Mouse (Mus musculus) midbrain, postnatal 0 days (tissue): Measurements from ENCODE around the gene Adck1. TPM values are rescaled to one million over a fixed set of nuclear protein-coding genes. Genes with fewer than 3 reads are reported as not detected.
A peak's percentile ranks its signal among the peaks of the same experiment; 100 is the strongest.
"Not testable (repeated sequence)": the region's sequence is repeated elsewhere in the genome, so short reads cannot be mapped to it uniquely, and the experiment has no call there.

Experiments used
- ATAC-seq: fragments of 200-750 bp; cut with Nextera tagmentation; 2 replicates; pipeline ENCODE4 v1.8.0; 2017; ENCODE audit warnings: moderate number of reproducible peaks, mild to moderate bottlenecking, moderate TSS enrichment, moderate library complexity; ENCODE audit not compliant: low FRiP score
- DNase-seq: peaks from one replicate; pipeline ENCODE4 v3.0.0-alpha.2; 2015; ENCODE audit warnings: low spot score
- H3K27ac ChIP-seq: fragments of 300-500 bp; sonication (generic); 2 replicates; pipeline ENCODE4 v1.5.1; 2014; ENCODE audit warnings: low read depth, mild to moderate bottlenecking, low read length, mixed read lengths
- H3K27me3 ChIP-seq: fragments of 300-500 bp; sonication (generic); 2 replicates; pipeline ENCODE4 v1.6.1; 2014; ENCODE audit warnings: low read length, control low read depth, mixed read lengths; ENCODE audit not compliant: insufficient read depth
- H3K36me3 ChIP-seq: fragments of 300-500 bp; sonication (generic); 2 replicates; pipeline ENCODE4 v1.6.1; 2014; ENCODE audit warnings: low read length, control low read depth, mixed read lengths; ENCODE audit not compliant: insufficient read depth
- H3K4me1 ChIP-seq: fragments of 300-500 bp; sonication (generic); 2 replicates; pipeline ENCODE4 v1.6.1; 2014; ENCODE audit warnings: mild to moderate bottlenecking, control low read depth, antibody characterized with exemption, low read length, mixed read lengths; ENCODE audit not compliant: insufficient read depth
- H3K4me2 ChIP-seq: fragments of 300-500 bp; sonication (generic); 2 replicates; pipeline ENCODE4 v1.6.1; 2014; ENCODE audit warnings: low read depth, mild to moderate bottlenecking, low read length, mixed read lengths; ENCODE audit not compliant: poor library complexity, severe bottlenecking
- H3K4me3 ChIP-seq: fragments of 300-500 bp; sonication (generic); 2 replicates; pipeline ENCODE4 v1.5.1; 2014; ENCODE audit warnings: low read depth, mild to moderate bottlenecking, low read length, moderate library complexity
- H3K9ac ChIP-seq: fragments of 300-500 bp; sonication (generic); replicated peaks from 2 replicates; pipeline ENCODE4 v1.6.1; 2014; ENCODE audit warnings: mild to moderate bottlenecking, low read length, moderate library complexity, mixed read lengths; ENCODE audit not compliant: poor library complexity, severe bottlenecking
- H3K9me3 ChIP-seq: fragments of 300-500 bp; sonication (generic); 2 replicates; pipeline ENCODE4 v1.6.1; 2016; ENCODE audit warnings: low read length, control low read depth
- CTCF ChIP-seq: IDR thresholded peaks from 2 replicates; pipeline ENCODE4 v1.5.1; 2016; ENCODE audit warnings: antibody characterized with exemption, mild to moderate bottlenecking
- WGBS: fragments of 180-500 bp; shearing (Covaris S2); extraction: QIAGEN DNeasy Blood & Tissue Kit; methylation state at CpG from one replicate; pipeline ENCODE4 v1.1.7; 2014; 5-methylcytosine and 5-hydroxymethylcytosine counted together
- polyA plus RNA-seq: library from polyadenylated mRNA; unstranded; fragments of >200 nt; fragmentation: Nextera tagmentation; extraction: Ambion mirVana; gene quantifications from 2 replicates; pipeline ENCODE4 v1.2.1, GENCODE M21; 2015
- total RNA-seq: library from RNA; depleted of rRNA; stranded (reverse); fragments of >200 nt; gene quantifications from 2 replicates; pipeline ENCODE4 v1.2.3, GENCODE M21; 2014

The Adck1 gene
- total and polyA plus RNA-seq, 2 experiments from 2014 or later = 41.5 to 49.1 TPM

DNA sequence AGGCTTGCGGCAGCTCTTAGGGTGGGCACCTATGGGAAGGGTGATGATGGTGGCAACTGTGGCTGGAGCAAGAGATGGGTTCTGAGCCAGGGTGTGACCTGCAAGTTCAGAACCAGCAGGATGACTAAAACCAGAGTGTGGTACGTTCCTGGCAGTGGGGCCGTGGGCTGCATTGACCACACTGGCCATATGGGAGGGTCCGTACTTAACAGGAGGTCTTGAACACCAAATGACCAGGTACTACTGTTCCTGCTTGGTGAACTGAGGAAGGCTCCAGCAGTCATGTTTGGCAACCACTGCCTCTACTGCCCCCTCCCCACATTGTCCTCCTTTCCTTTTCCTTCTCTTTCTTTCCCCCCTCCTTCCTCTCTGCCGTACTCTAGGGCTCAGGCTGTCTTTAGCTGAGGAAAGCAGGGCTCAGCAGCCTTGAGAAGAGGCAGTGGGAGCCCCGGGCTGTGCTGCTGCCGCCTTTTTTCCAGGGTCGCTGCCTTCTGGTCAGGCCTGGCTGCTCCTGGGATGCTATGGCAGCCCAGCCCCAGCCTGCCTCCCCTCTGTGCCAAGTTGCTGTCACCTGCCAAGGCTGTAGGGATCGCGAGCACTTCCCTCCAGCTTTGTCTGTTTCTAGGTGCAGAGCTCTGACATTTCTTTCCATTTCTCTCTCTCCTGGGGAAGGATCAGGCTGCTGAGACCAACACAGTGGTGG lies 103.4 kb downstream of the Adck1 start:
- H3K36me3 ChIP-seq = peaks cover 8% of the 10 kb centered on the region; the same call in 1 of the 2 replicates
- H3K27ac ChIP-seq = no peak overlapping the region
- H3K4me2 ChIP-seq = no peak overlapping the region
- no peak for DNase-seq
- no peaks in the 10 kb centered on the region for H3K27me3 ChIP-seq
- H3K9ac ChIP-seq = no peak overlapping the region
- H3K4me3 ChIP-seq = no peak overlapping the region
- WGBS = 66% methylated on average over 10 of the region's 10 CpGs
- no peak for TF ChIP-seq CTCF
- no peaks in the 10 kb centered on the region for H3K4me1 ChIP-seq
- no peak for ATAC-seq
- no peaks in the 10 kb centered on the region for H3K9me3 ChIP-seq

- Histone ChIP-seq H3K27ac (no peak overlapping the region), H3K4me1 (no peaks in the 10 kb centered on the region), H3K36me3 (no peaks in the 10 kb centered on the region), H3K4me3 (no peak overlapping the region), H3K4me2 (no peak overlapping the region), H3K9ac (no peak overlapping the region), H3K27me3 (no peaks in the 10 kb centered on the region), H3K9me3 (no peaks in the 10 kb centered on the region)
- 84% methylated on average over 6 of the region's 6 CpGs for WGBS
- no peak for DNase-seq
- ATAC-seq = no peak
- TF ChIP-seq CTCF = no peak
Observed at GRCm38 (mm10) chr12:88466801-88467200, 106.4 kb downstream of the Adck1 start.

GRCm38 (mm10) chr12:88467257-88467656 lies 106.9 kb downstream of the Adck1 start:
- no peak overlapping the region for H3K4me2 ChIP-seq
- no peak overlapping the region for H3K4me3 ChIP-seq
- DNase-seq = no peak
- H3K9me3 ChIP-seq = no peaks in the 10 kb centered on the region
- H3K9ac ChIP-seq = no peak overlapping the region
- H3K27ac ChIP-seq = no peak overlapping the region
- no peaks in the 10 kb centered on the region for H3K27me3 ChIP-seq
- WGBS = 82% methylated on average over 3 of the region's 3 CpGs
- H3K4me1 ChIP-seq = no peaks in the 10 kb centered on the region
- no peak for TF ChIP-seq CTCF
- no peak for ATAC-seq
- no peaks in the 10 kb centered on the region for H3K36me3 ChIP-seq

DNA sequence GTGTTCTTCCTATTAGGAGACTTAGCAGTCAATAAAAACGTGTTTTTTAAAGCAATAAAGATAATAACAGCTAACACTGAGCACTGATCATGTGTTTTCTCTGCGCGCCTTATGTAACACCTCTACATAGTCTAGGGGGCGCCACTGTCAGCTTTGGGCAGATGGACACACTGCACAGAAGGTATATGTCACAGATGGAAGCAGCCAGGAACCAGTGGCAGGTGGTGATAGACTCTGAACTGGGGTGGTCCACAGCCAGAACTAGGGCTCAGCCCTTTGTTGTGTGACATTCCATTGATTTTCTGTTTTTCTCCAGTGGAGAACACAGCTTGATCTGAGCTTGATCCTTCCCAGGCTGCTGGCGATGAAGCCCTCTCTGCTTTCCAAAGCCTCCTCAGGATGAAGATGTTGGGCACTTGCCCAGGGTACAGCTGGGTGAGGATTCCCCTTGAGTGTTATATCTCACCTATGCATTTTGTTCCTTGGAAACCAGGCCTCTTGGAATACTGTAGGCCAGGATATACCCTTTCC lies 107.6 kb downstream of the Adck1 start:
- ATAC-seq (no peak), DNase-seq (peak; percentile 27)
- Histone ChIP-seq H3K4me2 (no peak overlapping the region), H3K36me3 (no peaks in the 10 kb centered on the region), H3K9me3 (no peaks in the 10 kb centered on the region), H3K4me1 (no peaks in the 10 kb centered on the region), H3K4me3 (no peak overlapping the region), H3K27ac (no peak overlapping the region), H3K27me3 (no peaks in the 10 kb centered on the region), H3K9ac (no peak overlapping the region)
- TF ChIP-seq CTCF = 0 out of 2 replicates have a peak, but pooled peaks have one; percentile 26
- WGBS = 64% methylated on average over 5 of the region's 5 CpGs

DNA sequence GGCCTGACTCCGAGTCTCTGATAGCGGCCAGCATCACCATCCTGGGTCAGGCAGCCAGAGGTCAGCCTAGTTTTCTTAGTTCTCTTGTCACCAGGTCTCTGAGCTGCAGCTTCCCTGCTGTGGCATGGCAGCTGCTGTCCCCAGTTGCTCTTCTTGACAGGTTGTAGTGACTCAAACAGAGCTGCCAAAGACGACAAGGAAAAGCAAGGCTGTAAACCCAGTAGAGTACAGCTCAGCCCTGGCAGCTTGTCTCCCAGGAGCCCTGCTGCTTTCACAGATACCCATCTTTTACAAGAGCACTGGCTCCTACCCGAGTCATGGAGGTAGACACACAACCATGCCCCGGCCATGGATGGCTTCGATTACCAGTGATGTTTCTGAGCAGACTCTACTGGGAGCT lies 108.3 kb downstream of the Adck1 start:
- no peak for ATAC-seq
- no peak overlapping the region for H3K27ac ChIP-seq
- H3K27me3 ChIP-seq = no peaks in the 10 kb centered on the region
- no peaks in the 10 kb centered on the region for H3K4me1 ChIP-seq
- peak; percentile 12 for DNase-seq
- no peaks in the 10 kb centered on the region for H3K36me3 ChIP-seq
- no peak overlapping the region for H3K4me2 ChIP-seq
- H3K9me3 ChIP-seq = no peaks in the 10 kb centered on the region
- 68% methylated on average over 6 of the region's 6 CpGs for WGBS
- no peak overlapping the region for H3K4me3 ChIP-seq
- no peak overlapping the region for H3K9ac ChIP-seq
- no peak for TF ChIP-seq CTCF

DNA sequence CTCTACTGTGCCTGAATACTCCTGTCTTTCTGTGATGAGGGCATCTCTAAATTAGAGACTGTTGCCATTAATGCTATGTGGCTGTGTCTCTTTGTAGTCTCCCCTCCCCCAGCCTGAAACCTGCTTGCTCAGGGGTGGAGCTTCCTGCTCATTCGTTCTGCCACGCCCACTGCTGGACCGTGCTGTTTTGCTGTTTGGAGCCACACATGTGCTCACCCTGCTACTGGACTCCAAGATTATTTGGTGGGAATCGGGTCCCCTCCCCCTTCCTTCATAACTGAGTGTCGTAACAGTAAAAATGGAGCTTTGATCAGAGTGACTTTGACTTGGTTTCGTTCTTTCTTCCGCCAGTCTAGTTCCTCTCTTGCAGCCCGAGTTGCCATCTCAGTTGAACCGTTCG lies 111.5 kb downstream of the Adck1 start:
- H3K27me3 ChIP-seq = not testable (repeated sequence)

More for the DNA sequence above, 111.5 kb downstream of the Adck1 start:
- not testable (repeated sequence) for H3K4me3 ChIP-seq, H3K9ac ChIP-seq, H3K4me1 ChIP-seq, H3K9me3 ChIP-seq, H3K4me2 ChIP-seq, H3K27ac ChIP-seq, ATAC-seq, DNase-seq, H3K36me3 ChIP-seq
- WGBS = 70% methylated on average over 10 of the region's 10 CpGs
